ENCODE assay signal across 26 mouse cellular contexts in genomic region chr12:71997364-71997763, GRCm38 (mm10).
DNase-seq lines count a peak whose midpoint lies in the region; ATAC-seq lines count a peak whose summit lies in the region.
"Had no signal": no experiment of that assay in that cellular context is flagged by ENCODE, and none has a peak within 500 bp of the region (broad histone marks: within the 10 kb centered on the region; RNA-seq: fewer than 3 reads in every experiment).

No protein-coding gene starts in this region.

- peak; percentile 55 to 70 for DNase-seq in kidney, adult 8-10 months
- no peak for DNase-seq in kidney, postnatal 4 days
- peak; percentile 23 for DNase-seq in gonadal fat pad, adult 2 months (ENCODE audit: low read depth)
- DNase-seq in heart, postnatal 10 days = peak; percentile 54 to 64
- DNase-seq: adrenal gland, postnatal 36 days; cerebellum, adult 9-10 months; gastrocnemius, postnatal 10 days; lung, postnatal 36 days; retina, postnatal 1 day; right cerebral cortex, postnatal 25 days; thymus, postnatal 25 days had no signal

- no peaks in the 10 kb centered on the region for H3K27me3 ChIP-seq in heart, embryonic 13.5 days (replicated peaks)
- no peaks in the 10 kb centered on the region for H3K27me3 ChIP-seq in heart, embryonic 11.5 days (ENCODE audit: control insufficient read depth, insufficient read depth, low read length)
- no peaks in the 10 kb centered on the region for H3K27me3 ChIP-seq in forebrain, embryonic 12.5 days
- H3K27me3 ChIP-seq: CH12.LX; hindbrain, embryonic 12.5 days; limb, embryonic 12.5 days; lung, embryonic 15.5 days; neural tube, embryonic 13.5 days; Patski had no signal

- ATAC-seq in heart, embryonic 13.5 days (ENCODE audit: extremely low read depth, insufficient number of reproducible peaks, low FRiP score, low TSS enrichment) = no peak
- ATAC-seq in heart, embryonic 11.5 days (replicated peaks; ENCODE audit: insufficient number of reproducible peaks, low FRiP score, low TSS enrichment) = no peak
- ATAC-seq in forebrain, embryonic 12.5 days (ENCODE audit: low FRiP score) = no peak
- ATAC-seq: forebrain, embryonic 14.5 days; intestine, postnatal 0 days; midbrain, embryonic 16.5 days; Patski had no signal

- peak overlapping the region; percentile 95 for H3K27ac ChIP-seq in heart, embryonic 13.5 days (replicated peaks)
- H3K27ac ChIP-seq in heart, embryonic 11.5 days (ENCODE audit: low read depth, low read length) = no peak overlapping the region; the same call in 1 of the 2 replicates
- no peak overlapping the region for H3K27ac ChIP-seq in forebrain, embryonic 12.5 days
- H3K27ac ChIP-seq: hindbrain, embryonic 12.5 days; limb, embryonic 12.5 days; liver, embryonic 14.5 days; lung, embryonic 15.5 days; neural tube, embryonic 13.5 days had no signal

- H3K9me3 ChIP-seq in heart, embryonic 13.5 days = no peaks in the 10 kb centered on the region
- no peaks in the 10 kb centered on the region for H3K9me3 ChIP-seq in heart, embryonic 11.5 days (replicated peaks; ENCODE audit: control insufficient read depth, low read length)
- H3K9me3 ChIP-seq in forebrain, embryonic 12.5 days = no peaks in the 10 kb centered on the region
- H3K9me3 ChIP-seq: G1E; hindbrain, embryonic 12.5 days; limb, embryonic 12.5 days; lung, embryonic 15.5 days; neural tube, embryonic 13.5 days had no signal

- no peak overlapping the region for H3K9ac ChIP-seq in heart, embryonic 13.5 days
- no peak overlapping the region for H3K9ac ChIP-seq in heart, embryonic 11.5 days (ENCODE audit: low read depth, low read length)
- no peak overlapping the region for H3K9ac ChIP-seq in forebrain, embryonic 12.5 days
- H3K9ac ChIP-seq: hindbrain, embryonic 12.5 days; limb, embryonic 12.5 days; liver, embryonic 14.5 days; lung, embryonic 15.5 days; neural tube, embryonic 13.5 days had no signal

- 51% methylated on average over 4 of the region's 4 CpGs for WGBS in heart, embryonic 13.5 days
- WGBS in heart, embryonic 11.5 days (ENCODE audit: insufficient replicate concordance) = 80% methylated on average over 4 of the region's 4 CpGs
- 80% methylated on average over 4 of the region's 4 CpGs for WGBS in forebrain, embryonic 12.5 days

- no peak overlapping the region for H3K4me3 ChIP-seq in heart, embryonic 13.5 days
- no peak overlapping the region for H3K4me3 ChIP-seq in heart, embryonic 11.5 days (ENCODE audit: low read depth, low read length)
- H3K4me3 ChIP-seq in forebrain, embryonic 12.5 days (replicated peaks) = no peak overlapping the region
- H3K4me3 ChIP-seq: hindbrain, embryonic 12.5 days; limb, embryonic 12.5 days; lung, embryonic 15.5 days; myocyte; neural tube, embryonic 13.5 days had no signal

- H3K4me2 ChIP-seq in heart, embryonic 13.5 days = no peak overlapping the region
- H3K4me2 ChIP-seq in heart, embryonic 11.5 days = no peak overlapping the region
- no peak overlapping the region for H3K4me2 ChIP-seq in forebrain, embryonic 12.5 days
- H3K4me2 ChIP-seq: hindbrain, embryonic 12.5 days; limb, embryonic 12.5 days; lung, embryonic 15.5 days; neural tube, embryonic 13.5 days had no signal

- intact Hi-C loops in heart, postnatal 10 days (cut with DNase I) = loop anchor here (5.0 kb wide), 1 partner anchor 165 kb away; the partner anchor contains the start of gene Daam1

- H3K36me3 ChIP-seq in heart, embryonic 13.5 days = peaks cover 36% of the 10 kb centered on the region
- H3K36me3 ChIP-seq in heart, embryonic 11.5 days (ENCODE audit: control insufficient read depth, insufficient read depth, low read length) = peaks cover 9% of the 10 kb centered on the region
- peaks cover 21% of the 10 kb centered on the region for H3K36me3 ChIP-seq in forebrain, embryonic 12.5 days (replicated peaks)

- H3K4me1 ChIP-seq in heart, embryonic 13.5 days = peaks cover 45% of the 10 kb centered on the region
- peaks cover 16% of the 10 kb centered on the region for H3K4me1 ChIP-seq in heart, embryonic 11.5 days (ENCODE audit: control insufficient read depth, insufficient read depth, low read length)
- no peaks in the 10 kb centered on the region for H3K4me1 ChIP-seq in forebrain, embryonic 12.5 days
- H3K4me1 ChIP-seq: hindbrain, embryonic 12.5 days; limb, embryonic 12.5 days; neural tube, embryonic 13.5 days had no signal

Comparison
In these comparisons a context has a peak if more than half of its experiments do, and no peak if none do; other contexts are left out.
1. DNase-seq: peak in kidney, adult 8-10 months (2 of 2), gonadal fat pad, adult 2 months (single experiment) and heart, postnatal 10 days (2 of 2); none in kidney, postnatal 4 days (0 of 2).